Mouse (Mus musculus) heart, postnatal 14 days (tissue): Measurements from ENCODE around the gene Cyp2d10. TPM values are rescaled to one million over a fixed set of nuclear protein-coding genes. Genes with fewer than 3 reads are reported as not detected.
A peak's percentile ranks its signal among the peaks of the same experiment; 100 is the strongest.
"Not testable (repeated sequence)": the region's sequence is repeated elsewhere in the genome, so short reads cannot be mapped to it uniquely, and the experiment has no call there.

Source experiments
- DNase-seq, 2 experiments: peaks; one replicate each; pipeline ENCODE4 v3.0.0; 2021 to 2022
- intact Hi-C: fragments of 180-260 bp; cut with DNase I; formaldehyde crosslinking; loops from one replicate; pipeline ENCODE4 v1.15.1; 2025
- total RNA-seq, 2 experiments: library from RNA; stranded (reverse); gene quantifications; 2 replicates each; pipeline ENCODE4 v1.2.3; 2021

The Cyp2d10 gene
- total RNA-seq, 2 experiments from 2014 or later, result 0.43 TPM; not detected in 1

GRCm38 (mm10) chr15:82402106-82402505 lies 4.9 kb downstream of the Cyp2d10 start:
- intact Hi-C loops, result no loop called here
- no peak for DNase-seq

- intact Hi-C loops, result no loop called here
- DNase-seq, result no peak
Measured at GRCm38 (mm10) chr15:82401516-82401915, 5.5 kb downstream of the Cyp2d10 start.

- intact Hi-C loops, DNase-seq: not testable (repeated sequence)
Measured at GRCm38 (mm10) chr15:82395955-82396354, 11.0 kb downstream of the Cyp2d10 start.

GRCm38 (mm10) chr15:82393922-82394321 lies 13.1 kb downstream of the Cyp2d10 start, which contains the start of gene Cyp2d11:
Gene Cyp2d11 (minus strand): TSS chr15:82394022.
- DNase-seq, intact Hi-C loops: not testable (repeated sequence)

- intact Hi-C loops, DNase-seq: not testable (repeated sequence)
Measured at GRCm38 (mm10) chr15:82389916-82390315, 17.1 kb downstream of the Cyp2d10 start.

- intact Hi-C loops, result no loop called here
- no peak for DNase-seq
Measured at GRCm38 (mm10) chr15:82385729-82386128, 21.3 kb downstream of the Cyp2d10 start.

- DNase-seq, result no peak
- intact Hi-C loops, result loop anchor here (2.0 kb wide), 1 partner anchor 34 kb away; no protein-coding TSS in a partner anchor
Measured at GRCm38 (mm10) chr15:82382441-82382840, 24.6 kb downstream of the Cyp2d10 start.

- intact Hi-C loops, result no loop called here
- no peak for DNase-seq
Measured at GRCm38 (mm10) chr15:82380714-82381062, 26.3 kb downstream of the Cyp2d10 start.

- intact Hi-C loops, result no loop called here
Measured at GRCm38 (mm10) chr15:82379871-82380713, 26.9 kb downstream of the Cyp2d10 start, which contains the start of gene Cyp2d22. Gene Cyp2d22 (minus strand): TSS chr15:82380260.

GRCm38 (mm10) chr15:82379511-82379870 lies 27.5 kb downstream of the Cyp2d10 start:
- intact Hi-C loops, result no loop called here

More at GRCm38 (mm10) chr15:82379871-82380713, 26.9 kb downstream of the Cyp2d10 start, which contains the start of gene Cyp2d22:
- DNase-seq, result peak; percentile 67

GRCm38 (mm10) chr15:82378261-82379180 lies 28.5 kb downstream of the Cyp2d10 start:
- intact Hi-C loops, result no loop called here
- DNase-seq, result peak in 1 of 2 experiments; percentile 28

More at GRCm38 (mm10) chr15:82379511-82379870, 27.5 kb downstream of the Cyp2d10 start:
- DNase-seq, result no peak

- intact Hi-C loops, result no loop called here
- no peak for DNase-seq
Measured at GRCm38 (mm10) chr15:82377701-82378100, 29.3 kb downstream of the Cyp2d10 start.

- DNase-seq, result peak; percentile 67 to 80
- intact Hi-C loops, result no loop called here
Measured at GRCm38 (mm10) chr15:82376393-82377138, 30.4 kb downstream of the Cyp2d10 start.

- intact Hi-C loops, result no loop called here
- no peak for DNase-seq
Measured at GRCm38 (mm10) chr15:82375855-82376254, 31.1 kb downstream of the Cyp2d10 start.

GRCm38 (mm10) chr15:82374437-82374836 lies 32.6 kb downstream of the Cyp2d10 start:
- intact Hi-C loops, result no loop called here
- DNase-seq, result no peak

- intact Hi-C loops, result no loop called here
- DNase-seq, result no peak
Measured at GRCm38 (mm10) chr15:82372991-82373390, 34.0 kb downstream of the Cyp2d10 start.

GRCm38 (mm10) chr15:82372446-82372845 lies 34.5 kb downstream of the Cyp2d10 start:
- intact Hi-C loops, result no loop called here

GRCm38 (mm10) chr15:82368851-82369250 lies 38.1 kb downstream of the Cyp2d10 start:
- intact Hi-C loops, result no loop called here
- DNase-seq, result no peak

More at GRCm38 (mm10) chr15:82372446-82372845, 34.5 kb downstream of the Cyp2d10 start:
- DNase-seq, result no peak

GRCm38 (mm10) chr15:82368146-82368545 lies 38.8 kb downstream of the Cyp2d10 start:
- no peak for DNase-seq
- intact Hi-C loops, result no loop called here

GRCm38 (mm10) chr15:82364561-82364960 lies 42.4 kb downstream of the Cyp2d10 start:
- DNase-seq, result peak in 1 of 2 experiments; percentile 1
- intact Hi-C loops, result not testable (repeated sequence)
